Mouse (Mus musculus): ENCODE data around the gene Muc2.

DNA sequence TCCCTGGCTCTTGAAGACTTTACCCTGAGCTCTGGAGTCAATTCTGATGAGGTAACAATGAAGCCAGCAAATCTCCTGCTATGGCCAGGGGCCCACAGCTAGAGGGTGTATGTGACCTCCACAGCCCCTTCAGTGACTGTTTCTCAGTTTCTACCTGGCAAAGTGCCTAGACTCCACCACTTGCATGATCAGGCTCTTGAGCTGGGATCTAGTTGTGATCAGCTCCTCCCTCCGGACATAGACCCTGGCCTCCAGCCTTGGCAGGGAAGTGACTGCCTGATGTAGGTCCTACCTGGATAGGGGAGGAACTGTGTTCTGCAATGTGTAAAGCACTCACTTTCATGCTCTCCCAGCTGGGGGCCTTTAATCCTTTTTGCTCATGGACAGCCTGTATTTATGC lies 29.8 kb upstream of the Muc2 start:
- no peak for TF ChIP-seq POLR2A (IDR thresholded peaks at IDR 0.05; ENCODE audit: control insufficient read depth, extremely low read depth, insufficient read depth, low read length, poor library complexity)
- TF ChIP-seq CTCF (IDR thresholded peaks at IDR 0.05; ENCODE audit: borderline replicate concordance, control insufficient read depth, extremely low read depth, insufficient read depth, low read length, poor library complexity), result no peak

Measured in thymus, adult 2 months (tissue).